Mouse (Mus musculus) small intestine, adult 2 months (tissue): Measurements from ENCODE around the gene Ubox5.

Experiments
- CTCF ChIP-seq: fragments of 200-500 bp; IDR thresholded peaks from 2 replicates; pipeline ENCODE4 v1.5.1; 2012; ENCODE audit warnings: low read depth, mild to moderate bottlenecking, control low read depth, inconsistent platforms, low read length, moderate library complexity, mixed read lengths; ENCODE audit not compliant: insufficient replicate concordance, insufficient read length; ENCODE audit errors: extremely low read depth
- POLR2A ChIP-seq: fragments of 200-500 bp; IDR thresholded peaks from 2 replicates; pipeline ENCODE4 v1.6.1; 2012; ENCODE audit warnings: low read depth, mild to moderate bottlenecking, control low read depth, inconsistent platforms, low read length, moderate library complexity

DNA sequence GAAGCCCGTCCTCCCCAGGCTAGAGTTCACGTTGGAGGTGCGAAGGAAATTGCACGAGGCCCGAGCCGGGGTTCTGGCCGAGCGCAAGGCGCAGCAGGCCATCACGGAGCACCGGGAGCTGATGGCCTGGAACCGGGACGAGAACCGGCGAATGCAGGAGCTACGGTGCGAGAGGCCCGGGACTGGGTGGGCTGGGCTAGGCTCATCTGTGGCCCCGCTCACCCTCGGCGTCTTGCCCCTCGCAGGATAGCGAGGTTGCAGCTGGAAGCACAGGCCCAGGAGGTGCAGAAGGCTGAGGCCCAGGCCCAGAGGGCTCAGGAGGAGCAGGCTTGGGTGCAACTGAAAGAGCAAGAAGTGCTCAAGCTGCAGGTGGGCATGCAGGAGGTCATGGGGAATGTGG, 65.8 kb downstream of the Ubox5 start:
- no peak for TF ChIP-seq POLR2A
- no peak for TF ChIP-seq CTCF
